10 mouse cellular contexts compared by ENCODE assay signal in genomic region chr7:37439117-37439844, GRCm38 (mm10).
DNase-seq lines count a peak whose midpoint lies in the region; ATAC-seq and TF ChIP-seq lines count a peak whose summit lies in the region.
"Had no signal": no experiment of that assay in that cellular context is flagged by ENCODE, and none has a peak within 500 bp of the region (broad histone marks: within the 10 kb centered on the region; RNA-seq: fewer than 3 reads in every experiment).

No protein-coding gene starts in this region.

- no peak for ATAC-seq in kidney, postnatal 0 days (replicated peaks; ENCODE audit: low FRiP score, low read depth)
- peak; percentile 66 for ATAC-seq in embryonic facial prominence, embryonic 11.5 days (replicated peaks; ENCODE audit: insufficient number of reproducible peaks, low FRiP score, low TSS enrichment, low read depth)
- ATAC-seq in hindbrain, postnatal 0 days: peak; percentile 83
- peak; percentile 78 for ATAC-seq in neural tube, embryonic 12.5 days (ENCODE audit: low FRiP score, low read depth)

- H3K27ac ChIP-seq in kidney, postnatal 0 days: no peak overlapping the region
- H3K27ac ChIP-seq in embryonic facial prominence, embryonic 11.5 days (replicated peaks; ENCODE audit: low read depth, low read length): no peak overlapping the region
- no peak overlapping the region for H3K27ac ChIP-seq in hindbrain, postnatal 0 days
- H3K27ac ChIP-seq in neural tube, embryonic 12.5 days: no peak overlapping the region

- TF ChIP-seq CTCF in kidney, postnatal 0 days (IDR thresholded peaks at IDR 0.05; ENCODE audit: low read depth): no peak
- TF ChIP-seq CTCF in hindbrain, postnatal 0 days (IDR thresholded peaks at IDR 0.05; ENCODE audit: low read depth): no peak; the same call in 1 of the 2 replicates

- 31% methylated on average over 16 of the region's 16 CpGs for WGBS in kidney, postnatal 0 days
- 51% methylated on average over 16 of the region's 16 CpGs for WGBS in embryonic facial prominence, embryonic 11.5 days
- 45% methylated on average over 16 of the region's 16 CpGs for WGBS in hindbrain, postnatal 0 days
- WGBS in neural tube, embryonic 12.5 days: 46% methylated on average over 16 of the region's 16 CpGs

- no peaks in the 10 kb centered on the region for H3K9me3 ChIP-seq in kidney, postnatal 0 days (replicated peaks; ENCODE audit: low read length)
- no peaks in the 10 kb centered on the region for H3K9me3 ChIP-seq in embryonic facial prominence, embryonic 11.5 days (replicated peaks; ENCODE audit: control insufficient read depth, low read length)
- no peaks in the 10 kb centered on the region for H3K9me3 ChIP-seq in hindbrain, postnatal 0 days (ENCODE audit: low read length)
- 0 out of 2 replicates have a peak, but pooled peaks cover 2% of the 10 kb centered on the region for H3K9me3 ChIP-seq in neural tube, embryonic 12.5 days

- no peaks in the 10 kb centered on the region for H3K36me3 ChIP-seq in kidney, postnatal 0 days (ENCODE audit: insufficient read depth, low read length)
- no peaks in the 10 kb centered on the region for H3K36me3 ChIP-seq in embryonic facial prominence, embryonic 11.5 days (replicated peaks; ENCODE audit: control insufficient read depth, insufficient read depth, low read depth, low read length)
- no peaks in the 10 kb centered on the region for H3K36me3 ChIP-seq in hindbrain, postnatal 0 days (ENCODE audit: insufficient read depth, low read length)
- H3K36me3 ChIP-seq in neural tube, embryonic 12.5 days: no peaks in the 10 kb centered on the region

- H3K27me3 ChIP-seq in kidney, postnatal 0 days (ENCODE audit: insufficient read depth, low read length): no peaks in the 10 kb centered on the region
- no peaks in the 10 kb centered on the region for H3K27me3 ChIP-seq in embryonic facial prominence, embryonic 11.5 days (ENCODE audit: control insufficient read depth, insufficient read depth, low read length)
- H3K27me3 ChIP-seq in hindbrain, postnatal 0 days (ENCODE audit: insufficient read depth, low read length): no peaks in the 10 kb centered on the region
- H3K27me3 ChIP-seq in neural tube, embryonic 12.5 days (replicated peaks): no peaks in the 10 kb centered on the region
- H3K27me3 ChIP-seq: CH12.LX had no signal

- no peaks in the 10 kb centered on the region for H3K4me1 ChIP-seq in kidney, postnatal 0 days (replicated peaks; ENCODE audit: insufficient read depth, low read length)
- H3K4me1 ChIP-seq in embryonic facial prominence, embryonic 11.5 days (ENCODE audit: control insufficient read depth, insufficient read depth, low read length): no peaks in the 10 kb centered on the region
- no peaks in the 10 kb centered on the region for H3K4me1 ChIP-seq in hindbrain, postnatal 0 days (ENCODE audit: insufficient read depth, low read length)
- peaks cover 7% of the 10 kb centered on the region for H3K4me1 ChIP-seq in neural tube, embryonic 12.5 days

- no peak overlapping the region for H3K9ac ChIP-seq in kidney, postnatal 0 days (ENCODE audit: low read depth, low read length)
- H3K9ac ChIP-seq in embryonic facial prominence, embryonic 11.5 days (replicated peaks; ENCODE audit: low read length): no peak overlapping the region
- no peak overlapping the region for H3K9ac ChIP-seq in hindbrain, postnatal 0 days (replicated peaks; ENCODE audit: low read length)
- H3K9ac ChIP-seq in neural tube, embryonic 12.5 days: no peak overlapping the region

- H3K4me3 ChIP-seq in kidney, postnatal 0 days (replicated peaks; ENCODE audit: low read depth, low read length): no peak overlapping the region
- H3K4me3 ChIP-seq in embryonic facial prominence, embryonic 11.5 days (ENCODE audit: low read depth, low read length): no peak overlapping the region
- H3K4me3 ChIP-seq in hindbrain, postnatal 0 days (ENCODE audit: low read length): no peak overlapping the region
- no peak overlapping the region for H3K4me3 ChIP-seq in neural tube, embryonic 12.5 days

- no peak overlapping the region for H3K4me2 ChIP-seq in kidney, postnatal 0 days (ENCODE audit: low read length)
- no peak overlapping the region for H3K4me2 ChIP-seq in embryonic facial prominence, embryonic 11.5 days (ENCODE audit: low read depth, low read length)
- H3K4me2 ChIP-seq in hindbrain, postnatal 0 days (ENCODE audit: low read depth, low read length): no peak overlapping the region
- no peak overlapping the region for H3K4me2 ChIP-seq in neural tube, embryonic 12.5 days (replicated peaks)

- DNase-seq in kidney, postnatal 0 days (ENCODE audit: low spot score): peak; percentile 49
- DNase-seq in kidney, adult 11 months: no peak
- peak; percentile 57 for DNase-seq in embryonic facial prominence, embryonic 11.5 days (ENCODE audit: low spot score)
- DNase-seq in hindbrain, postnatal 0 days (ENCODE audit: low spot score): peak; percentile 58
- no peak for DNase-seq in urinary bladder, postnatal 36 days (ENCODE audit: low spot score in 2 of 2)
- no peak for DNase-seq in cerebellum, postnatal 36 days
- no peak for DNase-seq in MN1 (ENCODE audit: low spot score)
- DNase-seq: adrenal gland, postnatal 10 days had no signal

Comparison
In these comparisons a context has a peak if more than half of its experiments do, and no peak if none do; other contexts are left out.
1. DNase-seq: peak in kidney, postnatal 0 days (single experiment), embryonic facial prominence, embryonic 11.5 days (single experiment) and hindbrain, postnatal 0 days (single experiment); none in kidney, adult 11 months (single experiment), urinary bladder, postnatal 36 days (0 of 2), cerebellum, postnatal 36 days (0 of 2) and MN1 (single experiment).